Mouse (Mus musculus): ENCODE results near the gene Ltb.

- TF ChIP-seq CTCF (IDR thresholded peaks at IDR 0.05; ENCODE audit: low read depth) (no peak), EP300 (IDR thresholded peaks at IDR 0.05; ENCODE audit: low read depth) (no peak)
These were observed 40.3 kb upstream of the Ltb start for GRCm38 (mm10) chr17:35153931-35154330.

Data from heart, postnatal 0 days (tissue).